Mouse (Mus musculus): ENCODE data around the gene Ppp2r5d.

- TF ChIP-seq ZNF384 (IDR thresholded peaks at IDR 0.05; ENCODE audit: low read depth, low read length) = no peak
- TF ChIP-seq MAFK (IDR thresholded peaks at IDR 0.05; ENCODE audit: insufficient read depth, low read depth, low read length) = no peak
- TF ChIP-seq CHD2 (IDR thresholded peaks at IDR 0.05; ENCODE audit: low read depth, low read length) = no peak
- TF ChIP-seq ZC3H11A (IDR thresholded peaks at IDR 0.05; ENCODE audit: borderline replicate concordance, low read depth, low read length) = no peak
- TF ChIP-seq HCFC1 (IDR thresholded peaks at IDR 0.05; ENCODE audit: borderline replicate concordance, insufficient read depth, low read length) = no peak
These were observed 56.5 kb downstream of the Ppp2r5d start for GRCm38 (mm10) chr17:46648436-46648835.

Measured in ES-E14 (cell line).